Mouse (Mus musculus): Measurements from ENCODE around the gene Nt5dc2.

Nt5dc2 gene

DNA sequence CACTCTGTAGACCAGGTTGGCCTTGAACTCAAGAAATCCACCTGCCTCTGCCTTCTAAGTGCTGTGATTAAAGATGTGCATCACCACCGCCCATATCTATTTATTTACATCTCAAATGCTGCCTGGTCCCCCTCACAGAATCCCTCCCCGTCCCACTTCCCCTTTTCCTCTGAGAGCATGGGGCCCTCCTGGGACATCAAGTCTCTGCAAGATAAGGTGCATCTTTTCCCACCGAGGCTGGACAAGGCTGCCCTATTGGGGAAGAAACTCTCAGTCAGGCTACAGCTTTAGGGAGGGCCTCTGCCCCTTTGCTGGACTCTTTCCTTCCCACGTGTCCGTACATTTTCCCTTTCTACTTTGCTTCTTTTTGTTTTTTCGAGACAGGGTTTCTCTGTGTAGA lies 38.7 kb downstream of the Nt5dc2 start:
- no peak for DNase-seq

- DNase-seq, result no peak
Measured at GRCm38 (mm10) chr14:31170963-31171362, 40.1 kb downstream of the Nt5dc2 start.

GRCm38 (mm10) chr14:31171386-31171785 lies 40.5 kb downstream of the Nt5dc2 start:
- DNase-seq, result peak; percentile 76

- DNase-seq, result no peak
Measured at GRCm38 (mm10) chr14:31171821-31172220, 41.0 kb downstream of the Nt5dc2 start.

GRCm38 (mm10) chr14:31172781-31173455 lies 42.1 kb downstream of the Nt5dc2 start:
- peak; percentile 74 for DNase-seq

- no peak for DNase-seq
Measured at GRCm38 (mm10) chr14:31173537-31173936, 42.7 kb downstream of the Nt5dc2 start.

DNA sequence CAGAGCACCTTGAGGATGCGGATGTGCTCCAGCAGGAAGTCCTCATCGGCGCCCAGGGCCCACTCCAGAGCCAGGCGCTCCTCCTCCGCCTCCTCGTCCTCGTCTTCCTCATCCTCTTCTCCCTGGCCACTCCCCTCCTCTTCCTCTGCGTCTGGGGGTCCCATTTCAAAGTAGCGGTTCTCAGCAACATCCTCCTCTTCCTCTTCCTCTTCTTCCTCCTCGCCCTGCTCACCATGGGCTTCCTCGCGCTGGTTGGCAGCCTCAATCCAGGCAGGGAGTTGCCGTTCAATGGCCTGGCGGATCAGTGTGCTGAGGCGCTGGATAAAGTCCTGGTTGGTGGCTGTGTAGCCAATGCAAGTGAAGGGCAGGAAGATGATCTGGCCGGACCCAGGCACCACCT lies 46.4 kb downstream of the Nt5dc2 start:
- no peak for DNase-seq

GRCm38 (mm10) chr14:31177715-31178114 lies 46.9 kb downstream of the Nt5dc2 start:
- DNase-seq, result no peak

- no peak for DNase-seq
Measured at GRCm38 (mm10) chr14:31179677-31180365, 49.0 kb downstream of the Nt5dc2 start.

- DNase-seq, result no peak
Measured at GRCm38 (mm10) chr14:31181512-31181911, 50.7 kb downstream of the Nt5dc2 start.

DNA sequence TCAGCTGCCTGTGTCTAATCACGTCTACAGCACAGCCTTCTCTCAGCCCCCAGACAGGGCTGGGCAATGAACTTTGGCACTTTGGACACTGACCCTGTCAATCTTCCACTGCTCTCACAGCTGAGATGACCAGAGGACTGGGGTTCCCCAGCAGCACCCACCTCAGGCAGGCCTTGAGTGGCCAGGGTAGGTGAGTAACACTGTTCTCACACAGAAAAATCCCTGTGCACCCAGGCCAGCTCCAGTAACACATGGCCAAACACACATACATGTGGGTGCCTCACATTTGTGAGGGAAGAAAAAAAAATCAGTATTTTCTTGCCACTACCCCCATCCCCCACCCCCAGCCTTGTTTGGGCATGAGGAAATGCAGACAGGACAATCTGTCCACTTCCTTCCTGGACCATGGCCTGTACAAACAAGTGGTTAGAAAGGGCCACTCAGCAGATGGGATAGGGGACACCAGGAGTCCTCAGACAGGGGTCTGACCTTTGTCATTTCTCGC lies 52.0 kb downstream of the Nt5dc2 start:
- no peak for DNase-seq

DNA sequence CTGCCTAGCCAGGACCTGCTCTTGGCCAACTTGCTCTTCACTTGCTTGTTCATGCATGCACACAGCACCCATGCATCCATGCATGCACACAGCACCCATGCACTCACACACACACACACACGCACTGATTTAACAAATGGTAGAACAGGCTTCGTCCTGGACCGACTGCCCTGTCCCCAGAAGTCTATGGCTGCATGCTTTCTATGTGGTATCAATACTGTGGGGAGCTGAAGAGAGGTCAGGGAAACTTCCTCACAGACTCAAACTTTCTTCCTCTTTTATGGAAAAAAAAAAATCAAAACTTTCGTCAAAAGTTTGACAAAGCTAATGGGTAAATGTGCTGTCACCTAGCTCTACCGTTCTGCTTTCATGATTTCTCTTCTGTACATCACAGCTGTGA lies 52.7 kb downstream of the Nt5dc2 start:
- DNase-seq, result no peak

DNA sequence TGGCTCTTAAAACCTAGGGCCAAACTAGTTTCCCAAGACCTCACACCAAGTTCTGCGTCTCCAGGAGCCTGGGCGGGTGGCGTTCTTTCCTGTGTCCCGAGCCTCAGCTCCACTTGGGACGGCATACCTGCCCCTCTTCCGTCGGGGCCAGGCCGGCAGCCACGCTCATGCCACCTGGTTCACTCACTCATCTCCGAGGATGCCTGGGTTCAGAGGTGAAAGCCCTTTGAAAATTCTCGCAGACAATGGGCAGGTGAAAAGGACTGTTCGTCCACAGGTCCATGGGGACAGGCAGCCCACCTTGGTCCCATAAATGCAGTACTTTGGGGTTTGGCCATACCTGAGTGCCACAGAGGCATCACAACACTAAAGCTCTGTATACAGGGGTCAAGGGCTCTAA lies 53.3 kb downstream of the Nt5dc2 start:
- no peak for DNase-seq

DNA sequence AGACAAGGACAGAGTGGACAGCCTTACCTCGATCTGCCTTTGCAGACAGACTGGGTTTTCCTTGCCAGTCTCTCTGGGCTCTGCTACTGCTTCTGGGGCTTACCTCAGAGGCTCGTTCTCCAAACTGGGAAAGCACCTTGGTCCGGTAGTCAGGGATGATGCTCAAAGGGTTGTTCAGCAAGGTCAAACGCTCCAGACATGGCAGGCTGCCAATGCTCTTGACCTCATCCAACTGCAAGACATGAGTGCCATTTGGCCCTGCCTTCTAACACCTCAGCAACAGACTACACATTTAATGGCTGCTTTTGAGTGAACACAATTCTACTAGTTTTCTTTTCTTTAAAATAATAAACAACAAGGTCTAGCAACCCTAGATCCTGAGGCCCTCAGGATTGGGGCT lies 55.8 kb downstream of the Nt5dc2 start:
- DNase-seq, result no peak
